Mouse (Mus musculus): Measurements from ENCODE around the gene Ascc1. TPM values are rescaled to one million over a fixed set of nuclear protein-coding genes. Genes with fewer than 3 reads are reported as not detected.

Ascc1 gene
- polyA plus RNA-seq, 1 experiment from 2014 or later, result 37.2 TPM

- H3K27me3 ChIP-seq (replicated peaks; ENCODE audit: control insufficient read depth, insufficient read depth, low read length), result no peaks in the 10 kb centered on the region
- no peak overlapping the region for H3K27ac ChIP-seq (ENCODE audit: low read depth, low read length)
- H3K4me1 ChIP-seq (replicated peaks; ENCODE audit: control insufficient read depth, insufficient read depth, low read length), result peaks cover 4% of the 10 kb centered on the region; the same call in 1 of the 2 replicates
- H3K4me3 ChIP-seq (ENCODE audit: low read depth, low read length), result no peak overlapping the region
- DNase-seq (ENCODE audit: low spot score), result no peak
- 83% methylated on average over 6 of the region's 6 CpGs for WGBS
- H3K9me3 ChIP-seq (ENCODE audit: control insufficient read depth, low read length), result no peaks in the 10 kb centered on the region
- H3K4me2 ChIP-seq, result no peak overlapping the region
- ATAC-seq (replicated peaks; ENCODE audit: low FRiP score), result no peak
- no peak overlapping the region for H3K9ac ChIP-seq (ENCODE audit: low read depth, low read length)
- H3K36me3 ChIP-seq (ENCODE audit: control insufficient read depth, insufficient read depth, low read length), result peaks cover 13% of the 10 kb centered on the region
Observed at GRCm38 (mm10) chr10:60016223-60016622, 13.6 kb downstream of the Ascc1 start.

DNA sequence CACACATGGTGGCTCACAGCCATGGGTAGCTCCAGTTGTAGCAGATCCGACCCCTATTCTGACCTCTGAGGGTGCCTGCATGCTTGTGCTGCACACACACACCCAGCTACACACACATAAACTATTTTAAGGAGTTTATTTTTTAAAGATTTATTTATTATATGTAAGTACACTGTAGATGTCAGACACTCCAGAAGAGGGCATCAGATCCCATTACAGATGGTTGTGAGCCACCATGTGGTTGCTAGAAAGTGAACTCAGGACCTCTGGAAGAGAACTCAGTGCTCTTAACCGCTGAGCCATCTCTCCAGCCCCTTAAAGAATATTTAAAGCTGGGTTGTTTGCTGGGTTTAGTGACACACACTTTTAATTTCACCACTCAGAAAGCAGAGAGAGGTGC is 16.7 kb downstream of the Ascc1 start:
- H3K4me1 ChIP-seq (replicated peaks; ENCODE audit: control insufficient read depth, insufficient read depth, low read length), result peaks cover 4% of the 10 kb centered on the region; the same call in 1 of the 2 replicates
- DNase-seq (ENCODE audit: low spot score) (no peak), ATAC-seq (replicated peaks; ENCODE audit: low FRiP score) (no peak)
- no peak overlapping the region for H3K4me2 ChIP-seq
- H3K9ac ChIP-seq (ENCODE audit: low read depth, low read length), result no peak overlapping the region
- WGBS, result 75% methylated on average over 2 of the region's 2 CpGs
- peaks cover 9% of the 10 kb centered on the region for H3K36me3 ChIP-seq (ENCODE audit: control insufficient read depth, insufficient read depth, low read length)
- no peak overlapping the region for H3K27ac ChIP-seq (ENCODE audit: low read depth, low read length)
- H3K4me3 ChIP-seq (ENCODE audit: low read depth, low read length), result no peak overlapping the region
- H3K9me3 ChIP-seq (ENCODE audit: control insufficient read depth, low read length), result no peaks in the 10 kb centered on the region
- no peaks in the 10 kb centered on the region for H3K27me3 ChIP-seq (replicated peaks; ENCODE audit: control insufficient read depth, insufficient read depth, low read length)

GRCm38 (mm10) chr10:60023751-60024150 is 21.1 kb downstream of the Ascc1 start:
- Histone ChIP-seq H3K4me2 (no peak overlapping the region), H3K4me3 (ENCODE audit: low read depth, low read length) (no peak overlapping the region), H3K9me3 (ENCODE audit: control insufficient read depth, low read length) (no peaks in the 10 kb centered on the region), H3K27me3 (replicated peaks; ENCODE audit: control insufficient read depth, insufficient read depth, low read length) (no peaks in the 10 kb centered on the region), H3K27ac (ENCODE audit: low read depth, low read length) (no peak overlapping the region), H3K4me1 (replicated peaks; ENCODE audit: control insufficient read depth, insufficient read depth, low read length) (no peaks in the 10 kb centered on the region; the same call in 1 of the 2 replicates), H3K36me3 (ENCODE audit: control insufficient read depth, insufficient read depth, low read length) (no peaks in the 10 kb centered on the region; the same call in 1 of the 2 replicates), H3K9ac (ENCODE audit: low read depth, low read length) (no peak overlapping the region)
- DNase-seq (ENCODE audit: low spot score) (no peak), ATAC-seq (replicated peaks; ENCODE audit: low FRiP score) (no peak; the same call in 1 of the 2 replicates)
- 85% methylated on average over 1 of the region's 1 CpGs for WGBS

- Histone ChIP-seq H3K4me2 (no peak overlapping the region), H3K9ac (ENCODE audit: low read depth, low read length) (no peak overlapping the region), H3K27me3 (replicated peaks; ENCODE audit: control insufficient read depth, insufficient read depth, low read length) (no peaks in the 10 kb centered on the region), H3K36me3 (ENCODE audit: control insufficient read depth, insufficient read depth, low read length) (no peaks in the 10 kb centered on the region), H3K27ac (ENCODE audit: low read depth, low read length) (no peak overlapping the region), H3K4me3 (ENCODE audit: low read depth, low read length) (no peak overlapping the region), H3K9me3 (ENCODE audit: control insufficient read depth, low read length) (no peaks in the 10 kb centered on the region), H3K4me1 (replicated peaks; ENCODE audit: control insufficient read depth, insufficient read depth, low read length) (no peaks in the 10 kb centered on the region; the same call in 1 of the 2 replicates)
- DNase-seq (ENCODE audit: low spot score) (no peak), ATAC-seq (replicated peaks; ENCODE audit: low FRiP score) (no peak)
- WGBS, result 69% methylated on average over 13 of the region's 13 CpGs
Observed at GRCm38 (mm10) chr10:60026759-60027395, 24.3 kb downstream of the Ascc1 start.

DNA sequence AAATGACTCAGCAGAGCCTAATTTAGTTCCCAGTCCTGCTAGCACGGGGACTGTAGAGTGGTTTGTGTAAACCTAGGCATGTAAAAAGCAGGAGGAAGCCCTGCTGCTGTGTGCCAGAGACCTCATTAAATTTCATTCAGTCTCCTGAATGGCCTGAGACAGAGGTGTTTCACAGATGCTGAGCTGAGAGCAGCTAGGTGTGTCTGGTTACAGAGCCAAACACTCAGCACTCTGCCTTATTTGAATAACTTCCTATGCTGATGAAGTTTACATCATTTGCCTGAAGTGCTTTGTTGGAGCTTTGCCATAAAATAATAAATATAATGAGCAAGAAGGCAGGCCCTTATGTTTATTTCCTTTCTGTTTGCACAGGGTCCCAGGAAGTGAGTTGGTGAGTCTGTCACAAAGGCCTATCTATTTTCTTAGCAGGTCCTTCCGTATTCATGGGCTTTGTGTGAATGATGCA is 25.0 kb downstream of the Ascc1 start:
- ATAC-seq (replicated peaks; ENCODE audit: low FRiP score) (no peak), DNase-seq (ENCODE audit: low spot score) (no peak)
- Histone ChIP-seq H3K4me2 (no peak overlapping the region), H3K9ac (ENCODE audit: low read depth, low read length) (no peak overlapping the region), H3K27ac (ENCODE audit: low read depth, low read length) (no peak overlapping the region), H3K36me3 (ENCODE audit: control insufficient read depth, insufficient read depth, low read length) (no peaks in the 10 kb centered on the region), H3K4me1 (replicated peaks; ENCODE audit: control insufficient read depth, insufficient read depth, low read length) (no peaks in the 10 kb centered on the region; the same call in 1 of the 2 replicates), H3K4me3 (ENCODE audit: low read depth, low read length) (no peak overlapping the region), H3K9me3 (ENCODE audit: control insufficient read depth, low read length) (no peaks in the 10 kb centered on the region), H3K27me3 (replicated peaks; ENCODE audit: control insufficient read depth, insufficient read depth, low read length) (no peaks in the 10 kb centered on the region)
- 60% methylated on average over 2 of the region's 2 CpGs for WGBS

- no peak overlapping the region for H3K9ac ChIP-seq (ENCODE audit: low read depth, low read length)
- H3K27me3 ChIP-seq (replicated peaks; ENCODE audit: control insufficient read depth, insufficient read depth, low read length), result no peaks in the 10 kb centered on the region
- no peaks in the 10 kb centered on the region for H3K36me3 ChIP-seq (ENCODE audit: control insufficient read depth, insufficient read depth, low read length)
- ATAC-seq (replicated peaks; ENCODE audit: low FRiP score) (no peak), DNase-seq (ENCODE audit: low spot score) (no peak)
- WGBS, result 77% methylated on average over 7 of the region's 7 CpGs
- H3K9me3 ChIP-seq (ENCODE audit: control insufficient read depth, low read length), result no peaks in the 10 kb centered on the region
- H3K4me3 ChIP-seq (ENCODE audit: low read depth, low read length), result no peak overlapping the region
- no peaks in the 10 kb centered on the region; the same call in 1 of the 2 replicates for H3K4me1 ChIP-seq (replicated peaks; ENCODE audit: control insufficient read depth, insufficient read depth, low read length)
- no peak overlapping the region for H3K27ac ChIP-seq (ENCODE audit: low read depth, low read length)
- H3K4me2 ChIP-seq, result no peak overlapping the region
Observed at GRCm38 (mm10) chr10:60028181-60028580, 25.6 kb downstream of the Ascc1 start.

- 77% methylated on average over 7 of the region's 7 CpGs for WGBS
Observed at GRCm38 (mm10) chr10:60028979-60029378, 26.4 kb downstream of the Ascc1 start.

GRCm38 (mm10) chr10:60029387-60029786 is 26.8 kb downstream of the Ascc1 start:
- ATAC-seq (replicated peaks; ENCODE audit: low FRiP score) (no peak), DNase-seq (ENCODE audit: low spot score) (no peak)
- Histone ChIP-seq H3K4me1 (replicated peaks; ENCODE audit: control insufficient read depth, insufficient read depth, low read length) (no peaks in the 10 kb centered on the region; the same call in 1 of the 2 replicates), H3K27ac (ENCODE audit: low read depth, low read length) (no peak overlapping the region), H3K36me3 (ENCODE audit: control insufficient read depth, insufficient read depth, low read length) (no peaks in the 10 kb centered on the region), H3K9me3 (ENCODE audit: control insufficient read depth, low read length) (no peaks in the 10 kb centered on the region), H3K9ac (ENCODE audit: low read depth, low read length) (no peak overlapping the region), H3K4me2 (no peak overlapping the region), H3K27me3 (replicated peaks; ENCODE audit: control insufficient read depth, insufficient read depth, low read length) (no peaks in the 10 kb centered on the region), H3K4me3 (ENCODE audit: low read depth, low read length) (no peak overlapping the region)
- 87% methylated on average over 4 of the region's 4 CpGs for WGBS

More at GRCm38 (mm10) chr10:60028979-60029378, 26.4 kb downstream of the Ascc1 start:
- Histone ChIP-seq H3K27me3 (replicated peaks; ENCODE audit: control insufficient read depth, insufficient read depth, low read length) (no peaks in the 10 kb centered on the region), H3K36me3 (ENCODE audit: control insufficient read depth, insufficient read depth, low read length) (no peaks in the 10 kb centered on the region), H3K27ac (ENCODE audit: low read depth, low read length) (no peak overlapping the region), H3K9ac (ENCODE audit: low read depth, low read length) (no peak overlapping the region), H3K9me3 (ENCODE audit: control insufficient read depth, low read length) (no peaks in the 10 kb centered on the region), H3K4me1 (replicated peaks; ENCODE audit: control insufficient read depth, insufficient read depth, low read length) (no peaks in the 10 kb centered on the region; the same call in 1 of the 2 replicates), H3K4me2 (no peak overlapping the region), H3K4me3 (ENCODE audit: low read depth, low read length) (no peak overlapping the region)
- DNase-seq (ENCODE audit: low spot score) (no peak), ATAC-seq (replicated peaks; ENCODE audit: low FRiP score) (no peak)

- Histone ChIP-seq H3K27ac (ENCODE audit: low read depth, low read length) (no peak overlapping the region), H3K4me3 (ENCODE audit: low read depth, low read length) (no peak overlapping the region), H3K4me2 (no peak overlapping the region), H3K9me3 (ENCODE audit: control insufficient read depth, low read length) (no peaks in the 10 kb centered on the region), H3K36me3 (ENCODE audit: control insufficient read depth, insufficient read depth, low read length) (no peaks in the 10 kb centered on the region), H3K27me3 (replicated peaks; ENCODE audit: control insufficient read depth, insufficient read depth, low read length) (no peaks in the 10 kb centered on the region), H3K4me1 (replicated peaks; ENCODE audit: control insufficient read depth, insufficient read depth, low read length) (0 out of 2 replicates have a peak, but pooled peaks cover 2% of the 10 kb centered on the region), H3K9ac (ENCODE audit: low read depth, low read length) (no peak overlapping the region)
- WGBS, result 81% methylated on average over 8 of the region's 8 CpGs
- ATAC-seq (replicated peaks; ENCODE audit: low FRiP score) (no peak), DNase-seq (ENCODE audit: low spot score) (no peak)
Observed at GRCm38 (mm10) chr10:60031562-60031961, 29.0 kb downstream of the Ascc1 start.
